Mouse (Mus musculus) embryonic fibroblast, embryonic 13.5 days (primary cell): ENCODE results near the gene Phldb2.

Experiments
- CTCF ChIP-seq: IDR thresholded peaks from 2 replicates; pipeline ENCODE4 v1.5.1; 2011; ENCODE audit warnings: mild to moderate bottlenecking, control low read depth, low read length, moderate library complexity, borderline replicate concordance; ENCODE audit not compliant: insufficient read depth
- POLR2A ChIP-seq: IDR thresholded peaks from 2 replicates; pipeline ENCODE4 v1.6.1; 2011; ENCODE audit warnings: low read depth, mild to moderate bottlenecking, control low read depth, low read length, moderate library complexity

DNA sequence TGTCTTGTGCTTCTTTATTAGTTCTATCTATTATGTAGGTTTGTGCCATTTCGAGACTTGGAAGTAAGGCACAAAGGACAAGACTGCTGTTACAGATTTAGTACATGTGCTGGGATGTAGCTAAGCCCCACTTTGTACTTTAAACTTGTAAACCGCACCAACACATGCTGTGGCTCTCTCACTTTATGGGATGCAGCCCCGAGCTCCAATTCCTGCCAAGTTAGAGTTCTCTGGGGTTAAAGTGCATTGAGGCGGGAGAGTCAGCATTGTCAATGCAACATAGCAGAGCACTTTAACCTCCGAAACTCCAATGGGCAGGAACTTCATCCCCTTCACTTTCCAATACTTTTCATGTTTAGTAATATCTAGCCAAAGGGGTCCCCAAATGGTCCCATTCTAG is 224.2 kb downstream of the Phldb2 start:
- TF ChIP-seq POLR2A (no peak), CTCF (no peak)
